Mouse (Mus musculus) central nervous system, embryonic 11.5 days (tissue): ENCODE measurements around the gene Cav1. TPM values are rescaled to one million over a fixed set of nuclear protein-coding genes. Genes with fewer than 3 reads are reported as not detected.

Source experiments
- polyA plus RNA-seq: library from polyadenylated mRNA; depleted of rRNA; stranded (reverse); fragments of >200 nt; gene quantifications from 2 replicates; pipeline ENCODE4 v1.2.3, GENCODE M21; 2012; rRNA removed

The Cav1 gene
- 14.0 and 15.7 TPM in 2 replicates for polyA plus RNA-seq

DNA sequence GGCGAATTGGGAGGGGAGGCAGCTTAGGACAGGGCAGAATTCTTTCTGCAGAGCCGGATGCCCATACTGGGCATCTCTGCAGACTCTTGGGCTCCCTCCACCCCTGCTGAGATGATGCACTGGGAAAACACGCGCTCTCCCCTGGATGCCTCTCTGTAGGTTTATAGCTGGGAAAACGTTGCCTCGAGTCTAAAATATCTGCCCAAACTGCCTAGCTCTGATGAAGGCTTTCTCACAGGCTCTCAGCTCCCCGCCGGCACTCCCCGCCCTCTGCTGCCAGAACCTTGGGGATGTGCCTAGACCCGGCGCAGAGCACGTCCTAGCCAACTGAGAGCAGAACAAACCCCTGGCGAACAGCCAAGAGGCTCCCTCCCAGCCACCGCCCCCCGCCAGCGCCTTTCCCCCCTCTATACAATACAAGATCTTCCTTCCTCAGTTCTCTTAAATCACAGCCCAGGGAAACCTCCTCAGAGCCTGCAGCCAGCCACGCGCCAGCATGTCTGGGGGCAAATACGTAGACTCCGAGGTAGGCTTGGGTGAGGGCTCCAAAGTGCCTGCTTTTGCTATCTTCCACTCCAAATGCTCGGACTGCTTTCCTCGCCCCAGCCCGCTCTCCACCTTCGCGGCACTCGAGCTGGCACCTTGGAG, at the start of gene Cav1:
TSS of gene Cav1 (plus strand) at position 382 of the 648 bp plus-strand sequence.

DNA sequence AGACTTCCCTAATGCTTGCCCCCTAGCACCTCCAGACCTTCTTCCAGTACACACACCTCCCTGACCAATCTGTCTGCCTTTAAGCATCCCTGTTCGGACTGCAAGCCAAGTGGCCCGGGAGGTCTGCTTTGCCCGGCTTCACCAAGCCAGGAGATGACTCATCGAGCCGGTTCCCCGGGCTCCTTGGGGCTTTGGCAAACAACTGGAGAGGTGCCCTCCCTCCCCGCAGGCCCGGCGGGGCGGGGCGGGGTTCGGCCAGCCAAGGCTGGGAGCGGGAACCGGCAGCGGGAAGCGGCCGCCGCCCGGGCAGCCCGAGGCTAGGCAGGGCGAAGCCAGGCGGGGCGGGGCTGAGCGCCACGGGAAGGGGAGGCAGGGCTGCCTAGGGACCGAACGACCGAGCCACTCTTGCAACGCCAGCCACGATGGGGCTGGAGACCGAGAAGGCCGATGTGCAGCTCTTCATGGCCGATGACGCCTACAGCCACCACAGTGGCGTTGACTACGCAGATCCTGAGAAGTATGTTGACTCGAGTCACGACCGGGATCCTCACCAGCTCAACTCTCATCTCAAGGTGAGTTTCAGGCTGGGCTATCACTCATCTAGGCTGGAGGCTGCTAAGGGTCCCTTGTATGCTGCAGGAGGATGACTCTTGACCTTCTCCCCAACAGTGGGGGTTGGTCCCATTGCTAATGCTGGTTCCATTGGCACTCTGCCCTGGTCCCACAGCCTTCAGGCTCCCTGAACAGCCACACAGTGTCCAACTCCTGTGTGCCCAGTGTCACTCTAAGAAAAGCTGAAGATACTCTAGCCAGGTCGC, 25.0 kb upstream of the Cav1 start, which contains the start of gene Cav2:
TSS of gene Cav2 (plus strand) at position 247 of the 818 bp plus-strand sequence.

Other genes starting within 250 kb of the Cav1 start
- gene Tes, start 241.2 kb upstream of the Cav1 start, polyA plus RNA-seq = 33.6 and 68.8 TPM in 2 replicates
- 1.3 and 3.8 TPM in 2 replicates for gene Cav2, start 25.1 kb upstream of the Cav1 start, polyA plus RNA-seq
- 0.88 and 3.0 TPM in 2 replicates for gene Met, start 157.5 kb downstream of the Cav1 start, polyA plus RNA-seq